Mouse (Mus musculus): Measurements from ENCODE around the gene Fsip1.

Gene Fsip1

GRCm38 (mm10) chr2:118120751-118121150 is 136.0 kb downstream of the Fsip1 start:
- DNase-seq = no peak

GRCm38 (mm10) chr2:118120095-118120494 is 136.7 kb downstream of the Fsip1 start:
- no peak for DNase-seq

- DNase-seq = no peak
Observed at GRCm38 (mm10) chr2:118119684-118120083, 137.1 kb downstream of the Fsip1 start.

GRCm38 (mm10) chr2:118118515-118118914 is 138.3 kb downstream of the Fsip1 start:
- no peak for DNase-seq

- no peak for DNase-seq
Observed at GRCm38 (mm10) chr2:118118045-118118444, 138.7 kb downstream of the Fsip1 start.

- no peak for DNase-seq
Observed at GRCm38 (mm10) chr2:118117401-118117800, 139.4 kb downstream of the Fsip1 start.

GRCm38 (mm10) chr2:118116754-118117290 is 139.9 kb downstream of the Fsip1 start:
- no peak for DNase-seq

- DNase-seq = no peak
Observed at GRCm38 (mm10) chr2:118116180-118116579, 140.6 kb downstream of the Fsip1 start.

- DNase-seq = no peak
Observed at GRCm38 (mm10) chr2:118115647-118116046, 141.1 kb downstream of the Fsip1 start.

GRCm38 (mm10) chr2:118114671-118115070 is 142.1 kb downstream of the Fsip1 start:
- no peak for DNase-seq

GRCm38 (mm10) chr2:118113808-118114524 is 142.8 kb downstream of the Fsip1 start:
- DNase-seq = peak; percentile 6

GRCm38 (mm10) chr2:118112846-118113479 is 143.8 kb downstream of the Fsip1 start:
- no peak for DNase-seq

GRCm38 (mm10) chr2:118112438-118112837 is 144.3 kb downstream of the Fsip1 start:
- no peak for DNase-seq

GRCm38 (mm10) chr2:118111488-118112131 is 145.2 kb downstream of the Fsip1 start, which contains the start of gene Thbs1:
Thbs1 (plus strand) TSS chr2:118111876.
- DNase-seq = peak; percentile 42

- DNase-seq = peak; percentile 67
Observed at GRCm38 (mm10) chr2:118111116-118111487, 145.7 kb downstream of the Fsip1 start.

GRCm38 (mm10) chr2:118110225-118110915 is 146.4 kb downstream of the Fsip1 start:
- DNase-seq = no peak

GRCm38 (mm10) chr2:118102169-118102568 is 154.6 kb downstream of the Fsip1 start:
- DNase-seq = no peak

GRCm38 (mm10) chr2:118099104-118099503 is 157.7 kb downstream of the Fsip1 start:
- DNase-seq = no peak

GRCm38 (mm10) chr2:118091226-118091625 is 165.5 kb downstream of the Fsip1 start:
- no peak for DNase-seq

GRCm38 (mm10) chr2:118087044-118087726 is 169.6 kb downstream of the Fsip1 start:
- DNase-seq = no peak

GRCm38 (mm10) chr2:118085647-118086046 is 171.1 kb downstream of the Fsip1 start:
- DNase-seq = no peak

- DNase-seq = no peak
Observed at GRCm38 (mm10) chr2:118084693-118085092, 172.1 kb downstream of the Fsip1 start.
